Mouse (Mus musculus): ENCODE data around the gene Cyp4f14.

Gene Cyp4f14

DNA sequence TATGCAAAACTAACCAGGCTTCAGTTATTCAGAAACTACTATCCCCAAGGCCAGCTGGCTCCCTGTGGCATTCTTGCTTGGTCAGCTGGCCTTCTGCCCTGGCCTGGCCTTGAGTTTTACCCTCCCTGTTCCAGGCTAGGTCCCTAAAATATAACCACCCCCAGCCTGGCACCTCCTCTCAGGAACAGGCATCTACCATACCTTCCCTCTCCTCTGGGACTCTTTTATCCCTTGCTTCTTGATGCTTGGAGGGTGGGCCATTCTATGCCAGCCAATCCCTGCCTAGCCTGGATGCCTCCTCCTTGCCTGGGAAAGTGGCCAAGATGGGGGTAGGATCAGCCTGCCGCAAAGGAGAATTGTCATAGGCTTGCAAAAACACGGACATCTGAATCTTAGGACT, at the start of gene Cyp4f14:
Cyp4f14 (minus strand) TSS at position 212 of the 400 bp plus-strand sequence.
- in situ Hi-C loops (cut with MboI, MseI) = no loop called here

- in situ Hi-C loops (cut with MboI, MseI) = no loop called here
Measured at GRCm38 (mm10) chr17:32965623-32966290, 48.6 kb upstream of the Cyp4f14 start, which contains the start of gene Zfp472. Zfp472 (plus strand) TSS chr17:32965814.

GRCm38 (mm10) chr17:32965253-32965622, 48.1 kb upstream of the Cyp4f14 start:
- in situ Hi-C loops (cut with MboI, MseI) = no loop called here

- in situ Hi-C loops (cut with MboI, MseI) = loop anchor here (10.0 kb wide), 1 partner anchor 857 kb away; no protein-coding TSS in a partner anchor
Measured at GRCm38 (mm10) chr17:32951441-32951840, 34.3 kb upstream of the Cyp4f14 start.

DNA sequence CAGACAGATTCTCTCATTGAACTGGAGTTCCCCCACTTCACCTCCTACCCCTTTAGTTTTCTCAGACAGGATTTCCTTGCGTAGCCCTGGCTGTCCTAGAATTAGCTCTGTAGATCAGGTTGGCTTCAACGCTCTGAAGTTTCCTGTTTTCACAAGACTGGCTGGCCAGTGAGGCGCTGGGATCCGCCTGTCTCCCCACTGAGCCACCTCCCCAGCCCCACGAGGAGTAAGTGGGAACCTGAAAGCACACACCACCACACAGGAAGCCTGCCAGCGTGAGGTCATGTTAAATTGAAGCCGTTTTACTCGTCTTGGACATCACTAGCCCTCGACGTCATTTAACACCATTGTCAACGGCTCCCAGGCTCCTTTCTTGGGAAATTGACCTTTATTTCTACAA, 33.9 kb upstream of the Cyp4f14 start:
- in situ Hi-C loops (cut with MboI, MseI) = loop anchor here (10.0 kb wide), 1 partner anchor 856 kb away; no protein-coding TSS in a partner anchor

GRCm38 (mm10) chr17:32950136-32950535, 33.0 kb upstream of the Cyp4f14 start:
- in situ Hi-C loops (cut with MboI, MseI) = loop anchor here (10.0 kb wide), 1 partner anchor 855 kb away; no protein-coding TSS in a partner anchor

DNA sequence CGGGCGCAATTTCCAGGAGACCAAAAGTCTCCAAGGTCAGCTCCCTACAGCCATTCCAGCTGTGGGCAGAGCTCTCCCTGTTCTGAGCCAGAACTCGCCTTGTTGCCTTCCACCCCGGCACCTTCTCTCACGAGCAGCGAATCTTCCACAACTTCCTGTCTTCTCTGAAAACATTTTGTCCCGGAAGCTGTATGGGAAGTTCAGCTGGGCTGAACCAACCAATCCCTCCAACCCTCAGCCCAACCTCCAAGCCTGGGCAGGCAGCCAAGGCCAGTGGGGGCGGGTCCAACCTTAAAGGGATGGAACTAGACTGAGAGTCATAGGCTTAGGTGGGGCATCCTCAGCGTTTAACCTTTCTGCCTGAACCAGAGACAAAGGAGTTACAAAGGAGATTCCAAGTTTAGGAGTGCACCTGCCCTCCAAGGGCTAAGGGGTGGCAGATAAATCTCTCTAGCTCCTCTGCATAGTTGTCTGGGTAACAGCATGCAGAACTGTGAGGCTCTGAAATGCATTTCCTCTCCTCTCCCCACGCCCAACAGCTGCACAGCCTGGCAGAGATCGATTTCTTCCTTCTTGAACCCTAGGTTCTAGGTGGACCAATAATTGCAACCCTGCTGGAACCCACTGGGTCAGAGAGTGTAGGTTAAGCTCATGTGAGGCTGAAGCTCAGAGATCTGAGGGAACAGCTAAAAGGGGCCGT, 30.2 kb upstream of the Cyp4f14 start, which contains the start of gene Cyp4f13:
Cyp4f13 (minus strand) TSS at position 188 of the 700 bp plus-strand sequence.
- in situ Hi-C loops (cut with MboI, MseI) = no loop called here

GRCm38 (mm10) chr17:32946716-32947115, 29.6 kb upstream of the Cyp4f14 start:
- in situ Hi-C loops (cut with MboI, MseI) = no loop called here

GRCm38 (mm10) chr17:32944402-32945035, 27.4 kb upstream of the Cyp4f14 start:
- in situ Hi-C loops (cut with MboI, MseI) = no loop called here

DNA sequence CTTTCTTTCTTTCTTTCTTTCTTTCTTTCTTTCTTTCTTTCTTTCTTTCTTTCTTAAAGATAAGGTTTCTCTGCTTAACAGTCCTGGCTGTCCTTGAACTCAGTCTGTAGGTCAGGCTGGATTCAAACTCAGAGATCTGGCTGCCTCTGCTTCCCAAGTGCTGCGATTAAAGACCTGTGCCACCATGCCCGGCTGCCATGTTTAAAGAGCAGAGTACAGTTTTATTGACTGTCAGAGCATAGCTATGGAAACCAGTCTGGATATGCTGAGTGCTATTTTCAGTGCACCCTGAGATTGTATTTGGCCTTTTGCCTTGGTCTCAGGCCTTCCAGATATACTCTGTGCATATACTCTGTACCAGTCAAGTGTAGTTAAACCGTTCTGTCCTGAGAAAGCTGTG, 26.5 kb upstream of the Cyp4f14 start:
- in situ Hi-C loops (cut with MboI, MseI) = no loop called here

GRCm38 (mm10) chr17:32939831-32940230, 22.7 kb upstream of the Cyp4f14 start:
- in situ Hi-C loops (cut with MboI, MseI) = no loop called here

- in situ Hi-C loops (cut with MboI, MseI) = no loop called here
Measured at GRCm38 (mm10) chr17:32927803-32928202, 10.7 kb upstream of the Cyp4f14 start.

DNA sequence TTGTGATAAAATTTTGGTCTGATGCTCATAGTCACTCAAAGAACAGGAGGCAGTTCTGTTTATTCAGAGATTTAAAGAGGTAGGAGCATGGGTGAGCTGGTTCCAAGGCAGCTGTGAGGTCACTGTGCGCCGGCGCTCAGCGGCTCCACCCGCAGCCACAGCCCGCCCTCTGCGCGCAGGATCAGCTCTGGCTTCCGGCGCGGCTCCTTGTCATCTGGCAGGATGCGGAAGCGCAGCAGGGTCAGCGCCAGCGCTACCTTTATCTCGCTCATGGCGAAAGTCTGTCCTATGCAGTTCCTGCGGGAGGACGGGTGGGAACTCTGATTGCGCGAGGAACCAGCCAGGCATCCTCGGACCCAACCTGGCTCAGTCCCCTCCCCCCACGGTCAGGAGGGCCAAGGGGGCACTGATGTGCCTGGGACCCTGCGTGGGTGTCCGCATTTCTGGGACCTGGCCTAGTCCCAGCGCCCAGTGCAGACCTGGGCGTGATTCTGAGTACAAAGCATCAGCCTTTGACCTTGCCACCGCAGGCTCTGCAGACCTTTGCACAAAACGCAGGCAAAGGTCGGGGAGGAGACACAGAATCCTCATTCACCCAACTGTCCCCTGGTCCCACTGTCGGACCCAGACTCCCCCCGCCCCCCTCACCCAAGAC, 7.6 kb upstream of the Cyp4f14 start:
- in situ Hi-C loops (cut with MboI, MseI) = no loop called here

DNA sequence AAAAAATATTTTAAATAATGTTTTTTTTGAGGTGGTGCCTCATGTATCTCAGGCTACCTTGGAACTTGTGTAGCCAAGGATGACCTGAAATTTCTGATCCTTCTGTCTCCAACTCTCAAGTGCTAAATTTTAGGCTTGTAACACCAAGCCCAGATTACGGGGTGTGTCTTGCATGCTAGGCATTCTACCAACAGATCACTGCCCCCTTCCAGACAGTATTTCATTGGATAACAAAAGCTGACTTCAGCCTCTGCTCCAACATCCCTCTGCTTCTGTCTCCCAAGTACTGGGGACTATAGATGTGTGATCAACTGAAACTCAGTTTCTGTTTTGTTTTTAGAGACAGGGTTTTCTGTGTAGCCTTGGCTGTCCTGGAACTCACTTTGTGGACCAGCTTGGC, 6.5 kb upstream of the Cyp4f14 start:
- in situ Hi-C loops (cut with MboI, MseI) = no loop called here

DNA sequence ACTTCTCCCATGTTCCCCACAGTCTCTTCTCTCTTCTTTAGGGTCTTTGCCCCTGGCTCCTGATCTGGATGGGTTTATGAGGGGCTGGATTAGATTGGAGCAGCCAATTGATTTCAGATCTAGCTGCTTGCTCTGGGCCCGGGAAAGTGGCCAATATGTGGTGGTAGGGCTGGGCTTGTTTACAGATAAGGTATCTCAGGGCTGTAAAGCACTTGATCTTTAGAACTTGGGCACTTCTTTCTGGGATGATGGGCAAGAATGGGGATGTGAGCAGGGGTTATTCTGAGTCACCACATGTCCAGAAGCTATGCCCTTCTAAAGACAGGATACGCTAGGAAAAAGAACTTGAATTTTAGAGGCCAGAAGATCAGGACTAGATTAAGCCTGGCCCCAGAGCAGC, 2.0 kb upstream of the Cyp4f14 start:
- in situ Hi-C loops (cut with MboI, MseI) = no loop called here

GRCm38 (mm10) chr17:32916075-32916474, 1.1 kb downstream of the Cyp4f14 start:
- in situ Hi-C loops (cut with MboI, MseI) = no loop called here

GRCm38 (mm10) chr17:32906172-32906571, 11.0 kb downstream of the Cyp4f14 start:
- in situ Hi-C loops (cut with MboI, MseI) = no loop called here

- in situ Hi-C loops (cut with MboI, MseI) = no loop called here
Measured at GRCm38 (mm10) chr17:32905239-32905638, 11.9 kb downstream of the Cyp4f14 start.

- in situ Hi-C loops (cut with MboI, MseI) = no loop called here
Measured at GRCm38 (mm10) chr17:32904414-32904813, 12.7 kb downstream of the Cyp4f14 start.

- in situ Hi-C loops (cut with MboI, MseI) = no loop called here
Measured at GRCm38 (mm10) chr17:32901751-32902525, 15.2 kb downstream of the Cyp4f14 start.

- in situ Hi-C loops (cut with MboI, MseI) = no loop called here
Measured at GRCm38 (mm10) chr17:32895421-32895820, 21.7 kb downstream of the Cyp4f14 start.
